Mouse (Mus musculus): ENCODE results near the gene Pcnx. TPM values are rescaled to one million over a fixed set of nuclear protein-coding genes. Genes with fewer than 3 reads are reported as not detected.

Pcnx gene
- total RNA-seq (2021), result 10 to 100 TPM; 56.4 to 66.9 TPM
- long read RNA-seq, experiment 1, partial matches to known transcripts, result 8 of 10 reads
- long read RNA-seq, experiment 1, other reads (novel, unspliced or antisense), result 2 of 10 reads
- long read RNA-seq, experiment 2, partial matches to known transcripts, result 11 of 15 reads
- long read RNA-seq, experiment 2, other reads (novel, unspliced or antisense), result 4 of 15 reads

DNA sequence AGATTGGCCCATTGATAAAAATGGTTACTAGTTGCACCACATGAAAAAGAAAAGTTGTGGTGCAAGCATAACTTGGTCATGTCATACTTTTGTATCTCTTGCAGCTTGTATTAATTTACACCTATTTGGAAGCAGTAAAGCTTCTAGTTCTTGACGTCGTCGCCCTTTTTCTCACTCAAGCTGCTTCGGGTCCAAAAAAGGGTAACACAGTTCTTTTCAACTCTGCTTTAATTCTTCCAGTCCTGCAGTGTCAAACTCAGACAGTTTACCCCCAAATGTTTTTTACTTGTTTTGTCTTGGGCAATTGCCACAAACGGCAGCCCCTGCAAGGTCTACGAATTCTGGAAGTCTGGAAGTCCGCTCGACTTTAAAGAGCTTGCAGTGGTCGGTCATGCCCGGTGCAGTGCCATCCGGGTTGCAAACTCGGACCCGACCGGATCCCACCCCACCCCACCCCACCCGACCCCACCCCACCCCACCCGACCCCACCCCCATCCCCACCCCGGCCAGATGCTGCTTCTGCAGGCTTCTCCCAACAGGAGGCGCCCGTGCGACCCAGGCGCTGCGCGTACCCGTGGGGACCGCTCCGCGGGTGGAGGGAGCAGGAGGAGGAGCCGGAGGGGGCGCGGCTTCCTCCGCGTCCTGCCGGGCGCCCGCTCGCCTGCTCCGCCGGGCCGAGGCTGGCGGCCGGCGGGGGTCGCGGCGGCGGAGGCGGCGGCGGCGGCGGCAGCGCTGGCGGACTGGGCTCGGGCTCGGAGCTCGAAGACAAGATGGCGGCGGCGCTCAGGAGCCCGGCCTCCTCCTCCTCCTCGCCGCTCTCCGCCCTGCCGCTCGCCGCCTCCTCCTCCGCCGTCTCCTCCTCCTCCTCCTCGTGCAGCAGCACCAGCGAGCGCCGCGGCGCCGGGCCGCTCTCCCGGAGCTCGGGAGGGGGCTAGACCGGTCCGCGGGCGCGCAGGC is at the start of gene Pcnx:
Pcnx (plus strand) TSS at position 673 of the 957 bp plus-strand sequence.
- peak; percentile 83 to 88 for DNase-seq (ENCODE audit: low spot score in 2 of 2)

- no peak for DNase-seq (ENCODE audit: low spot score in 2 of 2)
Measured at GRCm38 (mm10) chr12:81810417-81810816, 49.4 kb upstream of the Pcnx start.

- no peak for DNase-seq (ENCODE audit: low spot score in 2 of 2)
Measured at GRCm38 (mm10) chr12:81814742-81815141, 45.1 kb upstream of the Pcnx start.

GRCm38 (mm10) chr12:81816330-81817125 is 43.3 kb upstream of the Pcnx start:
- DNase-seq (ENCODE audit: low spot score in 2 of 2), result no peak

GRCm38 (mm10) chr12:81817126-81817505 is 42.7 kb upstream of the Pcnx start:
- DNase-seq (ENCODE audit: low spot score in 2 of 2), result no peak

DNA sequence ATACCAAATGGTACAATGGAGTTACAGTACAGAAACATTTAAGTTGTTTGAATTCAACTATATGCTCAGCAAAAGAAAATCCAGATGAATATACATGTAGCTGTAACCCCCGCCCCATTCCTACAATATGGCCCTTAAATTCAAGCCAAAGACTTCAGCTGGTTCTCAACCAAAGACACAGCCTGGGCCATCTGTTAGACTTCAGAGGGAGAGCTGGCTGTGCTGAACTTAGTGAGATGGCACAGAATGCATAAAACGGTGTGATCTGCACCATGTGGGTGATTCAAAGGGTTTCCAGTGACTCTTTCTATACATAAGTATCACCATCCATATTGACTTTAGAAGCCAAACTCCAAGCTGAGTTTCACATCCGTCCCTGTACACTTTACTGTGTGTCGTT is 39.1 kb upstream of the Pcnx start:
- no peak for DNase-seq (ENCODE audit: low spot score in 2 of 2)

GRCm38 (mm10) chr12:81822176-81822575 is 37.6 kb upstream of the Pcnx start:
- no peak for DNase-seq (ENCODE audit: low spot score in 2 of 2)

- no peak for DNase-seq (ENCODE audit: low spot score in 2 of 2)
Measured at GRCm38 (mm10) chr12:81822778-81823480, 36.9 kb upstream of the Pcnx start.

GRCm38 (mm10) chr12:81828355-81828754 is 31.5 kb upstream of the Pcnx start:
- DNase-seq (ENCODE audit: low spot score in 2 of 2), result no peak

DNA sequence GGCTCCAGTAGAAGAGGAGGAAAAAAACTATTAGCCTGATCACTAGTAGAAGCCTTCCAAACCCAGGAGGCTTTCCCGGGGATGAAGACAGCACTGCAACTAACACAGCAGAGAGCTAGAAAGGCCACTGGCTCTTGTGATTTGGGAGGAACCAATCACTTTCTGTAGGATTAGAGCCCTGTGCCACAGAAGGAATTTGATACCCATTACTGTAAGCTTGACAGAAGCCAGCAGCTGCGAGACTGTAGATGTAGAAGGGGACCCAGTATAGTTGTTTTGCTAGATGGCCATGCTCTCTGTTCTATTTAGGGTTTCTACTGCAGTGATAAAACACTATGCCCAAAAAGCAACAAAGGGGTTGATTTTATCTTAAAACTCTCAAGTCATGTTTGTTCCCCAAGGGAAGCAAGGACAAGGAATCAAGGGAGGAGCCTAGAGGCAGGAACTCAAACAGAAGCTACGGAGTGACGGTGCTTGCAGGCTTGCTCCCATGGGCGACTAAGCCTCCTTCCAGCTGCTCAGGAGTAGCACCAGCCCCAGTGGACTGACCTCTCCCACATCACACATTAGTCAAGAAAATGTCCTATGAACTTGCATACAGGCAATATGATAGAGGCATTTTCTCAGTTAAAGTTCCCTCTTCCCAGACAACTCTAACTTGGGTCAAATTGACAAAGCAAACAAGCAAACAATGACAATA is 27.6 kb upstream of the Pcnx start:
- no peak for DNase-seq (ENCODE audit: low spot score in 2 of 2)

DNA sequence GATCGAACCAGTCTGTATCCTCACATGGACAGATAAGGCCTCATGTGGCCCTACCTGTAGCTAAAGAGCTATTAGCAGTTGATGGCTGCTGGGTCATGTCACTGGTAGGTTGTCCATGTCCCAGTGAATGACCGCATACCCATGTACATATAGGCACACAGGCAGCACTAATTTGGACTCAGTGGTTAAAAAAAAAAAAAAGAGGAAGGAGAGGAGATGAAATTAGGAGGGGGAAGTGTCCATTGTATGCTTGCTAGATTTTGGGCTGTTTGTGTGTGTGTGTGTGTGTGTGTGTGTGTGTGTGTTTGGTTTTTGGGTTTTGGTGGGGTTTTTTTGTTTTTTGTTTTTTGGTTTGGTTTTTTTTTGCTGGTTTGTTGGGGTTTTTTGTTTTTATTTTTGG is 26.7 kb upstream of the Pcnx start:
- DNase-seq (ENCODE audit: low spot score in 2 of 2), result no peak

DNA sequence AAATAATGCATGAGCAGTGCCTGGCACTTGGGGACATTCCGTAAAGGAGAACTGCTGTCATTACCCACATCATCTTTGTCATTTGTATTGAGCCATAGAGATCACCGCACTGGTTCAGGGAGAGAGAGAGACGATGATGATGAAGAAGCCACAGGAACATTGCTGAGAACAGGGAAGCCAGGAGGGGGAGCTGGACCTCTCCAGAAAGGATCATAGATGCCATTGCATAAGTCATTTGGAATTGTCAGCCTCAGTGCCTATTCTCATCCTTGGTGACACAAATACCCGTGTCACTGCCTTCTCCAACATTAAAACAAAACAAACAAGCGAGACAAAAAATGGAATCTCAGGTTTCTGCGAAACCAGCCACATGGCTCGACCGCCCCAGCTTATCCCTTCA is 23.7 kb upstream of the Pcnx start:
- DNase-seq (ENCODE audit: low spot score in 2 of 2), result no peak

DNA sequence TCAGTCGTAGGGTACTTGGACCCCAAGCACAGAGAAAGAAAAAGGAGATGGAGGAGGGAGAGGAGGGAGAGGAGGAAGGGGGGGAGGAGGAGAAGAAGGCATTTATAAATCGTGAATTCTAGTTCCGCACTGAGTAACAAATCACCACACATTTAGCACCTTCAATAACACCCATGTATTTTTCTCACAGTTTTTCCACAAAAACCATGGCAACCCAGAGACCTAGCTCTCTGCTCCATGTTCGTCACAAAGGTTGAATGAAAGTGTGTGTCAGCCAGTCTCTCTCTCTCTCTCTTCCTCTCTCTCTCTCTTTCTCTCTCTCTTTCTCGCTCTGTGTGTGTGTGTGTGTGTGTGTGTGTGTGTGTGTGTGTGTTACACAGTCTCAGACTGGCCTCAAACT is 22.4 kb upstream of the Pcnx start:
- DNase-seq (ENCODE audit: low spot score in 2 of 2), result no peak

GRCm38 (mm10) chr12:81839663-81840062 is 20.2 kb upstream of the Pcnx start:
- DNase-seq (ENCODE audit: low spot score in 2 of 2), result no peak

- DNase-seq (ENCODE audit: low spot score in 2 of 2), result no peak
Measured at GRCm38 (mm10) chr12:81841046-81841445, 18.8 kb upstream of the Pcnx start.

GRCm38 (mm10) chr12:81843501-81843900 is 16.3 kb upstream of the Pcnx start:
- no peak for DNase-seq (ENCODE audit: low spot score in 2 of 2)

GRCm38 (mm10) chr12:81844572-81844971 is 15.3 kb upstream of the Pcnx start:
- DNase-seq (ENCODE audit: low spot score in 2 of 2), result no peak

DNA sequence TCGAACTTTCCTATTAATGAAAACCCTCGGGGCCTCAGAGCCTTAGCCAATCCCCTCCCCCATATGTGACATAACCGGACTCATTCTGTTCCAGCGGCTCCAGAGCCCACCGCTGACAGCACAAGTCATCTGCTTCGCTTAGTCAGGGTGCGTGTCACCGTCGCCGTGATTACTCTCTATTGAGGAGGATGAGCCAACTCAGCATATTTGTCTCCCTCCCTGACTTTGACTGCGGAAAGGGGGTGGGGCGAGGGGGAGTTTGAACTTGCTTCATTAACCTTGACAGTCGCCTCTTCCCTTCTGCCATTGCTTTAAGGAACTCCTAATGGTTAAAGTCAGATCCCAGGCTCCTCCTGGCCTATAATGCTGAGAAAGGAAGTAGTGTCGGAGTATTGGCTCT is 14.8 kb upstream of the Pcnx start:
- DNase-seq (ENCODE audit: low spot score in 2 of 2), result no peak

DNA sequence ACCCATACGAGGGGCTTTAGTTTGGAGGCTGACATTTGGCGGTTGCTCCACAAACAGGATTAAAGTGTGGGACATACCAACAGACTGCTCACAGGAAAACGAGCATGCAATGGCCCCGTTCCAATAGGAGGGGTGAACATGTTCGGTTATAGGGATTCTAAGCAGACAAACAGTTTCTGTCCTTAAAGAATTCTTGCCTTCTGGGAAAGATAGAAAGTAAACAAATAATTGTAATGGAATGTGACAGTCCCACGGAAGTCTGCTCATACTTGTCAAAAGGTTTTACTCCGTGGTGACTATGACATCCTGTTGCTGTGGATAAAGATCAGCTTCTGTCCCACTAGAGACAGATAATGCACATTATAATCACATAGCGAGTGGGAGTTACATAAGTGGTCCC is 10.2 kb upstream of the Pcnx start:
- DNase-seq (ENCODE audit: low spot score in 2 of 2), result no peak

GRCm38 (mm10) chr12:81852551-81852950 is 7.3 kb upstream of the Pcnx start:
- DNase-seq (ENCODE audit: low spot score in 2 of 2), result no peak

GRCm38 (mm10) chr12:81852977-81853376 is 6.8 kb upstream of the Pcnx start:
- DNase-seq (ENCODE audit: low spot score in 2 of 2), result no peak
